Mouse (Mus musculus): ENCODE results near the gene Nmu.

- TF ChIP-seq EP300 (IDR thresholded peaks at IDR 0.05; ENCODE audit: low read depth) = no peak
- no peak for TF ChIP-seq CTCF (IDR thresholded peaks at IDR 0.05; ENCODE audit: low read depth)
These were observed 74.3 kb downstream of the Nmu start for GRCm38 (mm10) chr5:76289234-76289691.
